Mouse (Mus musculus): ENCODE results near the gene Rassf2. TPM values are rescaled to one million over a fixed set of nuclear protein-coding genes. Genes with fewer than 3 reads are reported as not detected.
A peak's percentile ranks its signal among the peaks of the same experiment; 100 is the strongest.

The Rassf2 gene
- total RNA-seq (2014; fragmentation: Nextera tagmentation) (43.5 and 54.8 TPM in 2 replicates), total RNA-seq (2017) (57.9 and 76.3 TPM in 2 replicates)

DNA sequence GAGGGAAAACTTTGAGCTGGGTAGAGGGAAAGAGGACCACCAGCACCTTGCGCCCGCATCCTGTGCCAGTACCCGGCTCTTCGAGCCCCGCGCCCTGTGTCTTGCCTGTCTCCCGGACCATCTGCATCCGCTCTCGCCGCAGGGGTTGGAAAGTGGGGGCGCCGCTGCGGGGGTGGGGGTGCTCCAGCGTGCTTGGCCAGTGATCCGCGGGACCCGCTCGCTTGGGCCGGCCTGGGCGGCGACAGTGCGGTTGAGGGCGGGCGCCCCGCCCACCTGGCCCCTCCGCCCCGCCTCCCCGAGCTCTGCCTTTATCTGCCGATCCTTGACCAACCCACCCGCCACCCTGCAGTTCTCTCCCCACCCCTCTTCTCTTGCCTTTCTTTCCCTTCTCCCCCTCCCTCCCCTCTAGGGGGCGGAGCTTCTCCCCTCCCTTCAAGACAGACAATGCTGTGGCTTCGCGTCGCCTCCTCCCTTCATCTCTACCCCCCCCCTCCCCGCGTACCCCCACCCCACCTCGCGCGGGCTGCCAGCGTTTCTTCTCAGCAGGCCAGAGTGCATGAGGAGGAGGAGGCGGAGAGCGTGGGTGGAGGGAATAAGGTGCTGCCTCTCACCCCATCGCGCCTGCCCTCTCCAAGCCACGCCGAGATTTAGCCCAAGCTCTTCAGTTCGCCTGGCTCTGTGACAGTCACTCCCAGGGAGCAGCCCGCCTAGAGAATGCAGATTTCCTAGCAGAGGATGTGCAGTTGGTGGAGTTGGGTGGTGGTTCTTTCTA, at the start of gene Rassf2:
Gene Rassf2 (minus strand): TSS at position 613 of the 772 bp plus-strand sequence.
- ATAC-seq (replicated peaks; ENCODE audit: poor library complexity, severe bottlenecking): peak; percentile 60

DNA sequence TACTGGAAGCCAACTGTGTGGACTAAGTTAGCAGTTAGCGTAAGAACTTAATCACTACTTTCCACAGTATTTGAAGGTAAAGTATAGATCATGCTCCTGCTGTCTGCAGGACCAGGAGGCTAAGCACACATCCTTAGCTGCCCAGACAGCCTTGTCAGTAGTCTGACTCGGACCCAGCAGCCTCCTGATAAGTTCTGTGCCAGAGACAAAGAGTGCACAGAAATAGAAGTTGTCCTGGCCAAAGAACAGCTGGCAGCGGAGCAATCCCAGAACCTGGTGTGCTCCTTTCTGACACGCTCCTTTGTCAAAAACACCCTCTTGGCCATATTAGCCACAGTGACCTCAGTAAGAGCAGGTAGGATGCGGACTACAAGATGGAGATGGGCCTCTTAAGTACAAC, 49.1 kb upstream of the Rassf2 start:
- no peak for ATAC-seq (replicated peaks; ENCODE audit: poor library complexity, severe bottlenecking)

DNA sequence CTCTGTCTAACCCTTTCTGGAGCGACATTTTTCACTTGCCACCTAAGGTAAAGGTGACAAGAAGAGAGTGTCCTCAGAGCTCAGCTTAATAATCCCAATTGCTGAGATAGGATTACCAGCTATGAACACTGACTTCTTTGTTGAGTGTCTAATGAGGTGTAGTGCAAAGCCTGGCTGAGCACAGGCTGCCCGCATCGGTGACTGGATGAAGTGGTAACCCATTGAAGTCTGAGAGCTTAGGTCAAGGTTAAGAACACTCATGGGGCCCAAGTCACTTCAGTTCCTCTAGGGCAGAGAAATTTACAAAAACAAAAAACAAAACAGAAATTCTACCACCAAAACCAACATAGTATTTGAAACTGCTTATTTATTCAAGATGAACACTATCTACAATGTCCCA, 43.0 kb upstream of the Rassf2 start:
- no peak for ATAC-seq (replicated peaks; ENCODE audit: poor library complexity, severe bottlenecking)

DNA sequence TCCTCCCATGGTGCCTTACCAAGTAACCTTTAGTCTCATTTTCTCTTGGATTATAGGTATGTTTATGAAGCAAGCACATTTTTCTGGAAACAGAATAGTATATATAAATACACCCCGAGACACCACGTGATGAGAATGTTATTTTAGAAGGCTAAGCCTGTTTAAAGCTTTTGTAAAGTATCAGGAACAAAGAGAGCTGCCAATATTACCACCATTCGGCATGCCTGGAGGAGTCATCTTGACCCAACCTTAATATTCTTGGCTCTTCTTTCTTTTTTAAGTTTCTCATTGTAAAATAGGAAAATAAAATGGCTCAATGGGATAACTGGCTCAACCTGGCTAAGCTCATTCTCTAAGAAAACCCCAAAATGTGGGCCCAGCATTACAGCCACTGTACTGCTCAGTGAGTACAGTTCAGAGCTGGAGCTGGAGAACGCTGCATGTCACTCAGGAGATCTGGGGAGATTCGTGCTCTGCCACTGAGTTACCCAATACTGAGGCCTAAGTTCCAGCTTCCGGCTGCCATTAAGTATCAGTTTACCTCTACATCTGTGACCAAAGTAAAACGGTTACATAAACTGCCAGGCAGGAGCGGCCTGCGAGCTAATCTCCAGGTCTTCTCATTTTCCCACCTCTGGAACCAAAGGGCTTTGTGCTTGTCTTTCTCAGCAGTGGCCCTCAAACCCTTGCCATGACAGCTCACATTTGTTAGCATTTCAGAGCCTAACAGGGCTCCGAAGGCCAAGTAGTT, 40.1 kb upstream of the Rassf2 start:
- ATAC-seq (replicated peaks; ENCODE audit: poor library complexity, severe bottlenecking): no peak

DNA sequence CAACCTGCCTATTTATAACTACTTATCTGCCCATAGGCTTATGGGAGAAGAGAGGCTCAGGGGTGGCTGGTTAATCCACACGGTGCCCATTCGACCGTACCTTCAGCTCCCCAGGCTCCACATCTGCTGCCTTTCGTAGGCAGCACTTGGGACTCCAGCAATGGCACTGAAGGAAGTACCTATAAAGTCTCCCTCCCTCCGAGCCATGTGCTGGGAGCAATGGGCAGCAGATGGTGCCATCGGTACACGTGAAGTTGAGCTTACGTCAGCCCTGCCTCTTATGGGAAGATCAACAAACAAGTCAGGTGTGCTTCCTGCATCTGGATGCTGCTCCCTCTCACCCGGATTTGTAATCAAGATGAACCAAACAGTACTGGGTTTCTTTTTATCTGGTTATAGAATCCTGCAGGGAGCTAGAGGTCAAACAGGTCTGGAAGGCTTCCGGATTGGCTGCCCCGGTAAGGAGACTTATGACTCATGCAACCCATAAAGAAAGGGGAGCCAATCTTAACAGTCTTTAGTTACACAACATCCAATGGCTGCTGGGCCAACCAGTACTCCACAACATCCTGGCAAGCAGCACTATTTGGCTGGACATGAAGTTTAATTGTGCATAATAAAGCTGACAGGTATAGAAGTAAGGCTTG, 34.2 kb upstream of the Rassf2 start:
- peak; percentile 50 for ATAC-seq (replicated peaks; ENCODE audit: poor library complexity, severe bottlenecking)

DNA sequence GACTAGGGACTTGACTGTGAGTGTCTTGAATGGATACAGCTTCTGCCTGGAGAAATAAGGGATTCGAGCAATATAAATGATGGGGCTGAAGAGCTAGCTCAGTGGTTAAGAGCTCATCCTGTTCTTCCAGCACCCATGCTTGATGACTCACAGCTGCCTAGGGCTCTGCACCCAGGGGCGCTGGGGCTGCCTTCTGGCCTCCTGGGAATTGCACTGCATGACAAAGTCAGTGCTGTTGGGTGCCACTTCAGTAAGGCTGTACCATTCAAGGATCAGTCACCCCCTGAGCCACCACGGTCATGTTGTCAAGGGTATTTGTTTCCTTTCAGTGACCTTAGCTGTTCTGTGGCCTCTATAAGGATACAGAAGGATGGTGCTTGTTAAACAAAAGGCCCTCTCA, 33.7 kb upstream of the Rassf2 start:
- no peak for ATAC-seq (replicated peaks; ENCODE audit: poor library complexity, severe bottlenecking)

- ATAC-seq (replicated peaks; ENCODE audit: poor library complexity, severe bottlenecking): no peak
Measured at GRCm38 (mm10) chr2:132061884-132062283, 31.8 kb upstream of the Rassf2 start.

DNA sequence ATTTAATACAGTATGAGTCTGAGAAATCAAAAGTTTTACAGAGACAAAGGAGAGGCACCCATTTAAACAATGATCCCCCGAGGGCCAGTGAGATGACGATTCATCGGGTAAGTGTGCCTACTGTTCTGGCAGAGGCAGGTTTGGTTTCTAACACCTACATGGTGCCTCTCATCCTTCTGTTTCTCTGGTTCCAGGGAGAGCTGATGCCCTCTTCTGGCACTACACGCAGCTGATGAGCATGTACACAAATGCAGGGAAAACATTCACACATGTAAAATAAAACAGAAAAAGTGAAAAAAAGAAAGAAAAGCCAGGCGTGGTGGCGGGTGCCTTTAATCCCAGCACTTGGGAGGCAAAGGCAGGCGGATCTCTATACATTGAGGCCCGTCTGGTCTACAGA, 29.9 kb upstream of the Rassf2 start:
- no peak for ATAC-seq (replicated peaks; ENCODE audit: poor library complexity, severe bottlenecking)

- ATAC-seq (replicated peaks; ENCODE audit: poor library complexity, severe bottlenecking): no peak
Measured at GRCm38 (mm10) chr2:132055349-132055753, 25.3 kb upstream of the Rassf2 start.

DNA sequence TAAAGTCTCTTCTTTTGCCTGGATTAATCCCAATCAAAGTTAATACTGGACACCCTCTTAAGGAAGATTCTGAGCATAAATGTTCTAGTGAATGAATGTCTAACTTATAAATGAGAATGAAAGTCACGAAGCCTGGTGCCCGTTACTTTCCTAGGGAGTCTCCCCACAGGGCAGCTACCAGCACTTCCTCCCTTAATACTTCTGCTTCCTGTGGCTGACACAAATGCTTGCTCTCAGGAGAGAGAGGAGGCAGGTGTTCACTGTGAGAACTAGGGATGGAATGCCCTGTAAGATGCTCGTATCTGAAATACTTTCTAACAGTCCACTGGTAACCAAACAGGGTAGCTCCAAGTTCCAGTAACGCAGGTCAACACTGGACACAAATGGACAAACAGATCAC, 23.8 kb upstream of the Rassf2 start:
- ATAC-seq (replicated peaks; ENCODE audit: poor library complexity, severe bottlenecking): peak; percentile 83

- no peak for ATAC-seq (replicated peaks; ENCODE audit: poor library complexity, severe bottlenecking)
Measured at GRCm38 (mm10) chr2:132051798-132052197, 21.7 kb upstream of the Rassf2 start.

DNA sequence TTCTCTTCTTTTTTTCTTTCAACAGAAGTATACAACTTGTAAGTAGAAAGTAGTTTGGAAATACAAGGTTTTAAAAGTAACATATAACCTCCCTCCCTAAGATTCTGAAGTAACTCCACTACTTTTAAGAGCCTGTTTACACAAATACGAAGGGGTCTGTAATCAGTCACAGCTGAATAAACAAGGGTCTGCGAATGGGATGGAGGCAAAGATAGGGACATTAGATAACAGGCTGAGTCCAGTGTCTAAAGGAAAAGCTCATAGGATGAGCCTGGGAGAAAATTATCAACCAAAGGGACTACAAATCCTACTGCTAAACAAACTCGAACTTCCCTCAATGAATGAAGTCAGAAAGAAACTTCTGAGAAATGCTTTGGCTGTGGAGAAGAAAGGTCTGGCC, 19.9 kb upstream of the Rassf2 start:
- ATAC-seq (replicated peaks; ENCODE audit: poor library complexity, severe bottlenecking): no peak

GRCm38 (mm10) chr2:132049491-132049890, 19.4 kb upstream of the Rassf2 start:
- no peak for ATAC-seq (replicated peaks; ENCODE audit: poor library complexity, severe bottlenecking)

DNA sequence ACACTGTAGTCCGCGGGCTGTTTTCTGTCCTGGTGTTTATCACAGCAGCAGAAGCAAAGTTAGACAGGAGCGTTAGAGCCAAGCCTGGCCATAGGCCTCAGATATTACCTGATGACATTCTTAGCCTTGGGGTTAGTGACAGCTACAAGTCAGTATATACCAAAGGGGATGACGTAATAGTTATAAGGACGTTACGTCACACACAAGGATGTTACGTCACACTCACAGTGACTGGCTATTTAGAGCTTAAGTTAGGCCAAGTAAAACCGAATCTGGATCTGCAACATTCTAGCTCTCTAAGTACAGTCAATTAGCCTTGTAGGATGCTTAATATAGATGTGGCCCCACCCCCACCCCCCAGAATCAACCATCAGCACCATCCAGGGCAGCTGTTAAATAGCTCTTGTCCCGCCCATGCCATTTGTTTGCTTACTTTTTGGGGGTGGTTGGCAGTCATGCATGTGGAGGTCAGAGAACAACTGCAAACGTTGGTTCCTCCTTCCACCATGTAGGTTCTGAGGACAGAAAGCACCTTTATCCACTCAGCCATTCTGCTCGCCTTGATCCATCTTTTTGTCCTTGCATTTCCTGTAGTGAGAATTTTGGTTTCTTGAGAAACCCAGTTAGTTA, 18.2 kb upstream of the Rassf2 start:
- peak; percentile 84 for ATAC-seq (replicated peaks; ENCODE audit: poor library complexity, severe bottlenecking)

- no peak for ATAC-seq (replicated peaks; ENCODE audit: poor library complexity, severe bottlenecking)
Measured at GRCm38 (mm10) chr2:132047364-132047763, 17.3 kb upstream of the Rassf2 start.

GRCm38 (mm10) chr2:132046659-132047058, 16.6 kb upstream of the Rassf2 start:
- no peak for ATAC-seq (replicated peaks; ENCODE audit: poor library complexity, severe bottlenecking)

DNA sequence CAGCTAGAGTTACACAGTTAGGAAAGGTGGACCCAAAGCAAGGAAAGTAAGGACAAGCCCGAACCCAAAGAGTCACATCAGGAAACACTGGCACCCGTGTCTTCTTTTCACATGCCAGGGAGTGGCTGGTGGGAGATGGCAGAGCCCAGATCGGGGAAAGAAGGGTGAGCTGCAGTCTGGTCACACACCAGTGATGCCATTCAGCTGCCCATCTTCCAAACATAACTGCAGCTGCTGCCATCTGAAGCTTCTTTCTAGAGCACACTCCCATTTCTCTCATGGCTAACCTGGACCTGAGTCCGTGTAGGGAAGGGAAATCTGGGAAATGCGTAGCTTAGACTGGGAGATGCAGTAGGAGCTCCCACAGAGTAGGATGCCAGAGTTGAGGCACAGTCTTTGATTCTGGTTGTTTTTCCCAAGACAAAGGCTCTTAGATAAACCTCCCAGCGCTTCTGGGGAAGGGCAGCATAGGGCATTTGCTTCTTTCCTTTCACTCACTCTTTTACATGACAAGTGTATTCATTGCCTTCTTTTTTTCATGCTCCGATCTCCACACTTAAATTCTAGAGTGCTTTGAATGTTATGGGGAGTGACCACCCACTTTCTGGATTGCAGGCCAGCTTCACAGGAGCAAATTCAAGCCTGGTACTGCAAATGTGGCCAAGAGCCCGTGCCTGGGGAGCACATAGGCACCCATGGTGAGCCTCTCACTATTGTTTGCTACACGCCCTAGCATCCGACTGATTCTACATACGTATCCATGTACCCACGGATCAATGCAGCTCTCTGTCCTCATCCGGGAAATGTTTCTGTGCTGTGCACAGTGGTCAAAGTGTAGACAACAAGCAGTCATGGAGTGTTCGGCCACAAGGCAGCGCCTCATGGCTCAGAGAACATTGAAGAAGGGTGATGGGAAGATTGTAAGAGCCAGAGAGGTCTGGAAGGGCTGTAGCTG, 14.5 kb upstream of the Rassf2 start:
- no peak for ATAC-seq (replicated peaks; ENCODE audit: poor library complexity, severe bottlenecking)

DNA sequence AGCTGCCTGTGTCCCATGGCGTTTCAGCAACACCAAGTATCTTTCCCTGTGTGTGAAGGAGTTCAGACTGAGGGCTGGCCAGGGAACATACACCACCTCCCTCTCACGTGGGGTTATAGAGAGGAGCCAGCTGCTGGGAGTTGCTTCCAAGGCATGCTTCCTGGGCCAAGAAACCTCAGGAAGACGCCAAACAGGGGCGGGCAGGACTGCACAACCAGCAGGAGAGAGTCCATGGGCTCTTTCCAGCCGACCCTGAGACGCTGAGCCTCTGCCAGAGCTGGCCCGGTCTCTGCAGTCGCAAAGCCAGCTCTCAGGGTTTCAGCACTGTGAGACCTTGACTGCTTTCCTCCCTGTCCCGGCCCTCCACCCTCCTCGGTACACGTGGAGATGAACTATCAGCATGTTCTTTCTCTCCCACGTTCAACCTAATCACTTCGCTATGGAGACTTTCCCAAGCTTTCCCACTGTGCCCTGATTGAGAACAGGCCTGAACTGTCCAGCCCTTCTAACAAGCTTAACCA, 13.1 kb upstream of the Rassf2 start:
- no peak for ATAC-seq (replicated peaks; ENCODE audit: poor library complexity, severe bottlenecking)

DNA sequence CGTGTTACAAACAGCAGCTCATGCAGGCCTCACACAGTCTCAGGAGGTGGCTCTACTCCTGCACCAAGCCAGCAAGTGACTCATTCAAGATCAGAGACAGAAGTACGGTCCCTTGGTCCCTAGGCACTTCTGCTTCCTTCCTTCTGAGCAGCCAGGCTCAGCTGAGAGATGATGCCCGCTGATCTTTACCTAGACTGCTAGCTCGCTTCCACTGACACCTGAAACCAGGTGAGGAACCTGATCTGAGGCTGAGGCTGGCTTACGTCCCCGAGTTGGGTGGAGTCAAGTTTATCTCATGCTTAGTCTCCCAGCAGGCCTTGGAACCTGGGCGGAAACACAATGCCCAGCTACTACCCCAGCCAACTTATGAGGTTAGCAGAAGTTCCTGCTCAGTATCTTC, 9.8 kb upstream of the Rassf2 start:
- ATAC-seq (replicated peaks; ENCODE audit: poor library complexity, severe bottlenecking): peak; percentile 52

All from granulocyte monocyte progenitor cell, adult 5-6 weeks (primary cell).